Mouse (Mus musculus): ENCODE results near the gene Cdhr3.

- TF ChIP-seq CTCF (IDR thresholded peaks at IDR 0.05 in 2 of 3, conservative IDR thresholded peaks at IDR 0.05 in 1 of 3; ENCODE audit: control insufficient read depth in 1 of 3, insufficient read depth in 1 of 3, low read depth in 2 of 3, low read length in 3 of 3, poor library complexity in 1 of 3, severe bottlenecking in 1 of 3) = peak in 1 of 3 experiments; percentile 5; a peak in 1 of 6 replicates
- TF ChIP-seq ELF1 (IDR thresholded peaks at IDR 0.05; ENCODE audit: low read depth, low read length) = no peak
- no peak for TF ChIP-seq HCFC1 (IDR thresholded peaks at IDR 0.05; ENCODE audit: low read depth, low read length)
- no peak for TF ChIP-seq POLR2A (IDR thresholded peaks at IDR 0.05; ENCODE audit: control insufficient read depth in 1 of 2, insufficient read depth in 1 of 2, low read depth in 1 of 2, low read length in 2 of 2, poor library complexity in 1 of 2)
- no peak for TF ChIP-seq ZNF384 (IDR thresholded peaks at IDR 0.05; ENCODE audit: low read depth, low read length)
- TF ChIP-seq ETS1 (IDR thresholded peaks at IDR 0.05; ENCODE audit: low read depth, low read length) = no peak
- no peak for TF ChIP-seq TAL1 (IDR thresholded peaks at IDR 0.05; ENCODE audit: low read length)
- TF ChIP-seq USF2 (IDR thresholded peaks at IDR 0.05; ENCODE audit: borderline replicate concordance in 1 of 2, insufficient read depth in 1 of 2, low read depth in 1 of 2, low read length in 2 of 2) = no peak
- TF ChIP-seq MXI1 (IDR thresholded peaks at IDR 0.05; ENCODE audit: low read depth, low read length) = no peak
- TF ChIP-seq UBTF (IDR thresholded peaks at IDR 0.05; ENCODE audit: borderline replicate concordance, insufficient read depth, low read depth, low read length) = no peak
- no peak for TF ChIP-seq USF1 (IDR thresholded peaks at IDR 0.05; ENCODE audit: low read depth, low read length)
These were observed 58.2 kb downstream of the Cdhr3 start for GRCm38 (mm10) chr12:33034343-33035088.

Data from MEL (cell line).